Mouse (Mus musculus): Measurements from ENCODE around the gene Nup210l. TPM values are rescaled to one million over a fixed set of nuclear protein-coding genes. Genes with fewer than 3 reads are reported as not detected.
A peak's percentile ranks its signal among the peaks of the same experiment; 100 is the strongest.

Gene Nup210l
- polyA plus RNA-seq, 1 experiment from 2014 or later, result 0.44 TPM

DNA sequence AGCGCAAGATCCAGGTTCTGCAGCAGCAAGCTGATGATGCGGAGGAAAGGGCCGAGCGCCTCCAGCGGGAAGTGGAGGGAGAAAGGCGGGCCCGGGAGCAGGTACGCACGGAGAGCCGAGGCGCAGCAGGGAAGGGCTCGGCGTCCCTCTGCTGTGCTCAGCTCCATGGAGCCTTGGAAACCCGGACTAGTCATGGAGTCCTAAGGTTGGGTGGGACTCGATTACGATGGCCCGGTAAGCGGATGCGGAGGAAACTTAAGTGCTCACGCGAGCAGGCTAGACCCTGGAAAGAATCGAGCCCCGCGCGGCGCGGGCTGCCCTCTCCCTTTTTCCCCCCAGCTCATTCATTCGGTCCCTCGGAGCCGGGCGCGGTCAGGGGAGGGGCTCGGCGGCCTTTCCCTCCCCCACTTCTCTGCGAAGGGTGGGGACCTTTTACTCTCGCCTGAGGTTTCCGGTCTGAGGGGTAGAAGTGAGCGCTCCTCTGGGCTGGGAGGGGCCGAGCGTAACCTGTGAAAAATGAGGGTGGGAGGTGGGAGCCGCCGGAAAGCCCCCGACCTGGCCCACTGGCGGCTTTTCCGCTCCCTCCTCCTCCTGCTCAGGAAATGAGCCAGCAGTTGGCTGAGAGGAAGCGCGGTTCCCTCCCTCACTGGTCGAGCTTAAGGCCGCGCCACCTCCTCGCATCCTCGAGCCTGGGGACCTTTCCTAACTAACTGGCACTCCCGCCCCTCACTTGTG lies 24.0 kb upstream of the Nup210l start:
- Histone ChIP-seq H3K4me3 (peak overlapping the region; percentile 89), H3K9ac (peak overlapping the region; percentile 88), H3K4me2 (peak overlapping the region; percentile 75), H3K9me3 (no peaks in the 10 kb centered on the region), H3K27me3 (no peaks in the 10 kb centered on the region), H3K27ac (peak overlapping the region; percentile 98), H3K36me3 (no peaks in the 10 kb centered on the region), H3K4me1 (peaks cover 52% of the 10 kb centered on the region)
- ATAC-seq (ENCODE audit: insufficient number of reproducible peaks, insufficient read depth, low FRiP score, low TSS enrichment, low read depth), result peak; percentile 61
- under 1% methylated on average over 53 of the region's 53 CpGs for WGBS

DNA sequence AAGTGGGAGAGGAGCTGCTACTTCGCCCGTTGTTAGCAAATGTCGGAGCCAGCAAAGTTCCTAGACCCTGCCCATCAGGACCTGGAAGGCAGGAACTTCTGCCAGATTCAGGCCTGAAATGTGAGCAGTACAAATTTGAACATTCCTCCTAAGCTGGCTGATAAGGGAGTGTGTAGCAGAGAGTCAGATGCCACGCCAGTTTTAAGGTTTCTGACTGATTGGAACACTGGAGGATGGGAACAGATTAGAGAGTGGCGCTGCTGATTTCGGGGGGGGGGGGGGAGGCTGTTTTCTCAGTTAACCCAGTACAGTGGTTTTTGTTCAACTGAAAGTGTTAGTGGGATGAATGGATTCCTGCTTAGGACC lies 23.5 kb upstream of the Nup210l start:
- Histone ChIP-seq H3K4me3 (peak overlapping the region; percentile 89), H3K27me3 (no peaks in the 10 kb centered on the region), H3K4me1 (peaks cover 58% of the 10 kb centered on the region), H3K27ac (peak overlapping the region; percentile 98), H3K4me2 (peak overlapping the region; percentile 75), H3K36me3 (no peaks in the 10 kb centered on the region), H3K9ac (peak overlapping the region; percentile 88), H3K9me3 (no peaks in the 10 kb centered on the region)
- WGBS, result 3% methylated on average over 6 of the region's 6 CpGs
- no peak for ATAC-seq (ENCODE audit: insufficient number of reproducible peaks, insufficient read depth, low FRiP score, low TSS enrichment, low read depth)

- 74% methylated on average over 5 of the region's 5 CpGs for WGBS
- Histone ChIP-seq H3K27ac (no peak overlapping the region), H3K27me3 (no peaks in the 10 kb centered on the region), H3K9ac (peak overlapping the region; percentile 52), H3K4me3 (peak overlapping the region; percentile 89), H3K4me1 (peaks cover 58% of the 10 kb centered on the region), H3K4me2 (peak overlapping the region; percentile 75), H3K9me3 (no peaks in the 10 kb centered on the region), H3K36me3 (peaks cover 7% of the 10 kb centered on the region)
- ATAC-seq (ENCODE audit: insufficient number of reproducible peaks, insufficient read depth, low FRiP score, low TSS enrichment, low read depth), result no peak
Measured at GRCm38 (mm10) chr3:90081365-90082240, 22.3 kb upstream of the Nup210l start.

DNA sequence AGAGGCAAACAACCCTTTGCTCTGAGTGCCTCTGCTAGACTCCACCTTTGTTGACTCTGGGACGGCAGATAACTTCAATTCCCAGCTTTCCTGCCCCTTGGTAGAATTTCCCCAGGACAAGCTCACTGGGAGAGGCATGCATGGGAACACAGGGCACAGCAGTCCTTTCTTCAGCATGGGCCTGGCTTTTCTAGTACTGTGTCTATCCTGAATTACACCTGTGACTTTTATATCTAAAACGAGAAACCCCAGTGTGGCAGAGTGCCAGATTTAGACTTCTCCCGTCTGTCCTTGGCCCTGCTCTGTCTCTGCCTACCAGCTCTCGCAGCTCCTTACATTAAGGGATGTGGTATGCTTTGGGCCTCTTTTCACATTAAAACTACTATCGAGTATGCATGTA lies 20.9 kb upstream of the Nup210l start:
- Histone ChIP-seq H3K4me3 (no peak overlapping the region), H3K27me3 (no peaks in the 10 kb centered on the region), H3K9ac (peak overlapping the region; percentile 49; the same call in 1 of the 2 replicates), H3K9me3 (no peaks in the 10 kb centered on the region), H3K36me3 (peaks cover 20% of the 10 kb centered on the region), H3K4me2 (peak overlapping the region; percentile 24), H3K27ac (peak overlapping the region; percentile 48), H3K4me1 (peaks cover 51% of the 10 kb centered on the region)
- WGBS, result 58% methylated on average over 5 of the region's 5 CpGs
- no peak for ATAC-seq (ENCODE audit: insufficient number of reproducible peaks, insufficient read depth, low FRiP score, low TSS enrichment, low read depth)

GRCm38 (mm10) chr3:90083698-90084324 lies 20.1 kb upstream of the Nup210l start:
- H3K4me1 ChIP-seq, result peaks cover 48% of the 10 kb centered on the region
- 56% methylated on average over 3 of the region's 3 CpGs for WGBS
- ATAC-seq (ENCODE audit: insufficient number of reproducible peaks, insufficient read depth, low FRiP score, low TSS enrichment, low read depth), result no peak
- no peak overlapping the region for H3K4me3 ChIP-seq
- no peaks in the 10 kb centered on the region for H3K9me3 ChIP-seq
- peak overlapping the region; percentile 24; the same call in 1 of the 2 replicates for H3K4me2 ChIP-seq
- no peak overlapping the region for H3K27ac ChIP-seq
- H3K9ac ChIP-seq, result 0 out of 2 replicates have a peak overlapping the region, but pooled peaks have one; percentile 49
- H3K36me3 ChIP-seq, result peaks cover 28% of the 10 kb centered on the region
- no peaks in the 10 kb centered on the region for H3K27me3 ChIP-seq

- Histone ChIP-seq H3K27ac (peak overlapping the region; percentile 44; the same call in 1 of the 2 replicates), H3K4me1 (peaks cover 46% of the 10 kb centered on the region), H3K9me3 (no peaks in the 10 kb centered on the region), H3K27me3 (no peaks in the 10 kb centered on the region), H3K36me3 (peaks cover 38% of the 10 kb centered on the region), H3K4me2 (no peak overlapping the region), H3K9ac (no peak overlapping the region), H3K4me3 (no peak overlapping the region)
- 83% methylated on average over 4 of the region's 4 CpGs for WGBS
- ATAC-seq (ENCODE audit: insufficient number of reproducible peaks, insufficient read depth, low FRiP score, low TSS enrichment, low read depth), result no peak
Measured at GRCm38 (mm10) chr3:90084790-90085189, 19.1 kb upstream of the Nup210l start.

DNA sequence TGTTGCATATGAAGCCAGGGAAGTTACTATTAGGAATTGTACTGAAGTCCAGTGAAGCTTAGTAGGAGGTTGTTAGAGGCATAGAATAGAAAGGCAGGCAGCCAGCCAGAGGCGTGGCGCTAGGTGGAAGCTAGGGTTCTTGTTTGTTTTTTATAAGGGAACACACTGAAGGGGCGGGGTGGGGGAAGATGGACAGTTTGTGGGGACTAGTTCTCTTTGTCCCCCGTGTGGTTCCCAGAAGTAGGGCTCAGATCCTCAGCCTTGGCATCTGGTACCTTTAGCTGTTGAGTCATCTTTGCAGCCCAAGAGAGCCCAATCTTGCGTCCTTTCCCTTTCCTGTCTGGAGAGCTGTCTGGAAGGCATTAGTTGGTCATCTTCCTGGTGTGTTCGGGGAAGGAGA lies 18.7 kb upstream of the Nup210l start:
- Histone ChIP-seq H3K4me2 (no peak overlapping the region), H3K9me3 (no peaks in the 10 kb centered on the region), H3K27me3 (no peaks in the 10 kb centered on the region), H3K4me1 (peaks cover 46% of the 10 kb centered on the region), H3K36me3 (peaks cover 43% of the 10 kb centered on the region), H3K27ac (no peak overlapping the region), H3K4me3 (no peak overlapping the region), H3K9ac (no peak overlapping the region)
- ATAC-seq (ENCODE audit: insufficient number of reproducible peaks, insufficient read depth, low FRiP score, low TSS enrichment, low read depth), result no peak
- WGBS, result 85% methylated on average over 6 of the region's 6 CpGs

GRCm38 (mm10) chr3:90086068-90086467 lies 17.9 kb upstream of the Nup210l start:
- no peak for ATAC-seq (ENCODE audit: insufficient number of reproducible peaks, insufficient read depth, low FRiP score, low TSS enrichment, low read depth)
- Histone ChIP-seq H3K4me2 (no peak overlapping the region), H3K4me3 (no peak overlapping the region), H3K9me3 (no peaks in the 10 kb centered on the region), H3K36me3 (peaks cover 51% of the 10 kb centered on the region), H3K27ac (no peak overlapping the region), H3K9ac (no peak overlapping the region), H3K4me1 (peaks cover 43% of the 10 kb centered on the region), H3K27me3 (no peaks in the 10 kb centered on the region)
- WGBS, result 93% methylated on average over 5 of the region's 5 CpGs

- Histone ChIP-seq H3K36me3 (peaks cover 76% of the 10 kb centered on the region), H3K27me3 (no peaks in the 10 kb centered on the region), H3K9ac (no peak overlapping the region), H3K27ac (no peak overlapping the region), H3K4me3 (no peak overlapping the region), H3K4me1 (peaks cover 18% of the 10 kb centered on the region), H3K4me2 (no peak overlapping the region), H3K9me3 (no peaks in the 10 kb centered on the region)
- 100% methylated on average over 2 of the region's 2 CpGs for WGBS
- ATAC-seq (ENCODE audit: insufficient number of reproducible peaks, insufficient read depth, low FRiP score, low TSS enrichment, low read depth), result no peak
Measured at GRCm38 (mm10) chr3:90088617-90089016, 15.3 kb upstream of the Nup210l start.

DNA sequence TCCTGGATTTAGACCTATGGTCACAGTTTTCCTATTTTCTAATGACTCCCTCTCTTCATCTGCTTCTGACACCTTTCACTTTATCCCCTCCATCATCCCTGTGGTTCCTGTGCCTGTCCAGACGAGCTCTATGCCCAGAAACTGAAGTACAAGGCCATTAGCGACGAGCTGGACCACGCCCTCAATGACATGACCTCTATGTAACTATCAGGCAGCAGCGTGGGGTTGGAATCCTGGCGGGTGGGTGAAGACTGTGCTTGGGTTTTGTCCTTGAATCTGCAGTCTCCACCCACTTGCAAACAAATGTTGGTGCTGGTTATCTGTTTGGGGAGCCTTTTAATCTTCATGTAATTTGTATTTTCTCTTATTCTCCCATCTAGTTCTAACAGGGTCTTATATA lies 13.0 kb upstream of the Nup210l start:
- 85% methylated on average over 6 of the region's 6 CpGs for WGBS
- Histone ChIP-seq H3K36me3 (peaks cover 99% of the 10 kb centered on the region), H3K4me3 (no peak overlapping the region), H3K4me1 (no peaks in the 10 kb centered on the region), H3K4me2 (no peak overlapping the region), H3K9ac (no peak overlapping the region), H3K27ac (no peak overlapping the region), H3K27me3 (no peaks in the 10 kb centered on the region), H3K9me3 (no peaks in the 10 kb centered on the region)
- ATAC-seq (ENCODE audit: insufficient number of reproducible peaks, insufficient read depth, low FRiP score, low TSS enrichment, low read depth), result no peak

GRCm38 (mm10) chr3:90094453-90094852 lies 9.5 kb upstream of the Nup210l start:
- Histone ChIP-seq H3K4me1 (no peaks in the 10 kb centered on the region), H3K36me3 (peaks cover 91% of the 10 kb centered on the region), H3K9ac (no peak overlapping the region), H3K4me3 (no peak overlapping the region), H3K9me3 (no peaks in the 10 kb centered on the region), H3K27me3 (no peaks in the 10 kb centered on the region), H3K27ac (no peak overlapping the region), H3K4me2 (no peak overlapping the region)
- WGBS, result 91% methylated on average over 3 of the region's 3 CpGs
- ATAC-seq (ENCODE audit: insufficient number of reproducible peaks, insufficient read depth, low FRiP score, low TSS enrichment, low read depth), result no peak
